Mouse (Mus musculus): ENCODE data around the gene Hist1h4h. TPM values are rescaled to one million over a fixed set of nuclear protein-coding genes. Genes with fewer than 3 reads are reported as not detected.
"Not testable (repeated sequence)": the region's sequence is repeated elsewhere in the genome, so short reads cannot be mapped to it uniquely, and the experiment has no call there.

Gene Hist1h4h
- polyA plus RNA-seq, 1 experiment from 2014 or later, result 7.9 TPM

DNA sequence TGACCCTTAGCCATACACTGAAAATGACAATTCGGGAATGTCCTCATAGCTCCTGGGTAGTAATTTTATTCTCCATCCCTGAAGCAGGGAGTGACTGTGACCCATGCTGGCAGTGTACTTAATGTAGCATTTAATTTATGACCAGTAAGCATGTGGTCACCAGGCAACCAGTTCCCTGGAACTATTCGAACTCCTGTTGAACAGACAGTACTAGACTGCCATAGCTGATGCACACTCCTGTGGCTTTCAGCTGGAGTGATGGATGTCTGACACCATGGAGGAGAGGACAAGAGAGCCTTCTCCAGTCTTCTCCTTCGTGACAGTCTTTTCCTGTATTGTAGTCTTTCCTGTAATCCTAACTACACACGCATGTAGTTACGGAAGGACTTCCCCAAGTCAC lies 1.8 kb upstream of the Hist1h4h start:
- peak overlapping the region; percentile 66; the same call in 1 of the 2 replicates for H3K4me2 ChIP-seq
- no peaks in the 10 kb centered on the region for H3K27me3 ChIP-seq
- no peaks in the 10 kb centered on the region for H3K9me3 ChIP-seq
- no peak overlapping the region for H3K9ac ChIP-seq
- no peak for ATAC-seq (ENCODE audit: insufficient number of reproducible peaks, insufficient read depth, low FRiP score, low TSS enrichment, low read depth)
- no peaks in the 10 kb centered on the region for H3K36me3 ChIP-seq
- H3K27ac ChIP-seq, result no peak overlapping the region
- no peak overlapping the region for H3K4me3 ChIP-seq
- WGBS, result 80% methylated on average over 5 of the region's 5 CpGs
- H3K4me1 ChIP-seq, result peaks cover 21% of the 10 kb centered on the region

DNA sequence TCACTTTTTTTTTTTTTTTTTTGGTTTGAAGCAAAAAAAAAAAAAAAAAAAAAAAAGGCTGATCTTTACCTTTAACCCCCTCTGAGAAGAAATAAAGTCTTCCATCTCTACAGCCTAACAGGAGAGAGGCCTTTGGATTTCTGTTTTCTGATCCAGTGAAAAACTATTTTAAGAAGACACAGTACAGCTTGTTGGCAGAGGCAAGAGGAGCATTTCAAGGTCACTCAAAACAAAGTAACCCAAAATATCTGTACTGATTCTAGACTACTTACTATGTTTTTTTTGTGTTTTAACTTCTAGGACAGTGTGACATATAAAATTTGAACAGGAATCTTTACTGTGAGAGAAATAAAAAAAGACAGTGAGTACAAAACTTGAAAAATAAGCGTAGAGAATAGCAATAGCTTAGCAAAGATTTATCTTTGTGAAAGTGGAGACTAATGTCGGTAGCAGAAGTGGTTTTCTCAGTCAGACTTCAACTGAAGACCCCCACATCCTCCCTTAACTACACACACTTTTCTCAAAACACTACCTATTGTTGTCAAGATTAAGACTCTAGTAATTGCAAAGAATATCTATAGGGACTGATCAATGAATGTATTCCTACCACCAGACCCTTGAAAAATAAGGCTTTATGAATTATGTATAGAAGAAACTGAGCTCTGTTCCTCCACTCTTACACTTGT lies 1.2 kb upstream of the Hist1h4h start:
- H3K4me3 ChIP-seq, result peak overlapping the region; percentile 54
- H3K4me1 ChIP-seq, result peaks cover 25% of the 10 kb centered on the region
- H3K36me3 ChIP-seq, result no peaks in the 10 kb centered on the region
- peak overlapping the region; percentile 84 for H3K9ac ChIP-seq
- no peaks in the 10 kb centered on the region for H3K9me3 ChIP-seq
- no peaks in the 10 kb centered on the region for H3K27me3 ChIP-seq
- 27% methylated on average over 2 of the region's 2 CpGs for WGBS
- peak overlapping the region; percentile 97 for H3K27ac ChIP-seq
- H3K4me2 ChIP-seq, result peak overlapping the region; percentile 66
- no peak for ATAC-seq (ENCODE audit: insufficient number of reproducible peaks, insufficient read depth, low FRiP score, low TSS enrichment, low read depth)

DNA sequence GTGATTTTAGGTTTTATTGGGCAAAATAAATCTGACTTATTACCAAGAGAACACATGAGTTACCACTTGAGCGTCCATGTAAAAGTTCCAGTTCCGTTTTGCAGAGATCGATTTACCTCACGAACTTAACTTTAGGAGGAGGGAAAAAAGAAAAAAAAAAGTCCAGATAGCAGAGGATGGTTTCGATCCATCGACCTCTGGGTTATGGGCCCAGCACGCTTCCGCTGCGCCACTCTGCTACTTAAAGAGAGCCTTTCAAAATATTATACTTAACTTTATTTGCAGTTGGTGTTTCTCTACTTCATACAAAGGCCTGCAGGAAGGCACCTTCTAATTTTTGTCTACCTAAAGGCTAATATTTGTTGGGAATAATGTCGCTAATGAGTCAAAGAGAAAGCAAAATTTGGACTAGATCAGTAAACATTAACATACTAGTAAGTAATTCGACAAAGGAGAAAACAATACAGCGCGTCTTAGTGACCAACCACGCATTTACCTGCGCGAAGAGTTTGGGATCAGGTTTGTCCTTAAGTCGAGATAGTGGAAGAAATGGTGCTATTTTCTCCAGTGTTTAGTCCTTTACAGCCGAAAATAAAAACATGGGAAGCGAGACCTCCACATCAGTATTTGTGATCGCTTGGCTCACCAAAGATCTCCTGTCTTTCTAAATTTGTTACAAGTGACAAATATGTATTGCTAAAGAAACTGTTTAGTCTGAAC lies 509 bp upstream of the Hist1h4h start:
- Histone ChIP-seq H3K27ac (peak overlapping the region; percentile 97), H3K9me3 (no peaks in the 10 kb centered on the region), H3K4me2 (peak overlapping the region; percentile 66), H3K36me3 (no peaks in the 10 kb centered on the region), H3K27me3 (no peaks in the 10 kb centered on the region), H3K4me1 (peaks cover 24% of the 10 kb centered on the region), H3K9ac (peak overlapping the region; percentile 84), H3K4me3 (peak overlapping the region; percentile 54)
- ATAC-seq (ENCODE audit: insufficient number of reproducible peaks, insufficient read depth, low FRiP score, low TSS enrichment, low read depth), result no peak
- WGBS, result under 1% methylated on average over 20 of the region's 20 CpGs

DNA sequence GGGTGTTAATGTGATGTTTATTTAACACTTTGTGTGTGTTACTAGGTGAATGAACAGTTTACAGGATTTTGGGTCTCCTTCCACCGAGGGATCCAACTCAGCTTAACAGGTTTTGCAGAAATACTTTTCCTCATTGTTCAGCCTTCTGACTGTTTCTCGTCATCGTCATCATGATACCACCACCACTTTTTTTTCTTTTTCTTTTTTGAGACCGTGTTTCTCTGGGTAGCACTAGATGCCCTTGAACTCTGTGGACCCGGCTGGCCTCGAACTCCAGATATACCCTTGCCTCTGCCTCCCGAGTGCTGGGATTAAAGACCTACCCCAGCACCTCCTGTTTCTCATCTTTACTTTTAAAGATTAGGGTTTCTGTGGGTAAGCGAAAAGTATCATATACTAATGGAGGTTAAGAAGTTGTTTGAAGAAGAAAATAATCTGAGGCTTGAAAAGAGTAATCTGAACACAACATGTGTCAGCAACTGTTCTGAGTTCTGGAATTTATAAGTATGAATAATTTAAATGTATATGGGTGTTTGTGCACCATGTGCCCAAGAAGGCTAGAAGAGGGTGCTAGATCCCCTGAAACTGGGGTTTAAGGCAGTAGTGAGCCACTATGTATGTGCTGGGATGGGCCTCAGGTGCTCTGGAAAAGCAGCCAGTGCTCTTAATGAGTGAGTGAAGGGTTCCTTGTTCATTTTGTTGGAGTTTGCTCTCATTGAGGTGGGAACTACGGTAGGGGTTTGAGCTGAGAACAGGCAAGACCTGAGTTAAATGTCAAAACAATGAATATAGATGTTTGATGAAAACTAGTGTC lies 1.6 kb downstream of the Hist1h4h start:
- peak overlapping the region; percentile 84 for H3K9ac ChIP-seq
- no peaks in the 10 kb centered on the region for H3K27me3 ChIP-seq
- peak overlapping the region; percentile 54 for H3K4me3 ChIP-seq
- WGBS, result 19% methylated on average over 9 of the region's 9 CpGs
- peak overlapping the region; percentile 97 for H3K27ac ChIP-seq
- peaks cover 37% of the 10 kb centered on the region for H3K4me1 ChIP-seq
- H3K36me3 ChIP-seq, result no peaks in the 10 kb centered on the region
- peak overlapping the region; percentile 66 for H3K4me2 ChIP-seq
- no peaks in the 10 kb centered on the region for H3K9me3 ChIP-seq
- ATAC-seq (ENCODE audit: insufficient number of reproducible peaks, insufficient read depth, low FRiP score, low TSS enrichment, low read depth), result no peak

DNA sequence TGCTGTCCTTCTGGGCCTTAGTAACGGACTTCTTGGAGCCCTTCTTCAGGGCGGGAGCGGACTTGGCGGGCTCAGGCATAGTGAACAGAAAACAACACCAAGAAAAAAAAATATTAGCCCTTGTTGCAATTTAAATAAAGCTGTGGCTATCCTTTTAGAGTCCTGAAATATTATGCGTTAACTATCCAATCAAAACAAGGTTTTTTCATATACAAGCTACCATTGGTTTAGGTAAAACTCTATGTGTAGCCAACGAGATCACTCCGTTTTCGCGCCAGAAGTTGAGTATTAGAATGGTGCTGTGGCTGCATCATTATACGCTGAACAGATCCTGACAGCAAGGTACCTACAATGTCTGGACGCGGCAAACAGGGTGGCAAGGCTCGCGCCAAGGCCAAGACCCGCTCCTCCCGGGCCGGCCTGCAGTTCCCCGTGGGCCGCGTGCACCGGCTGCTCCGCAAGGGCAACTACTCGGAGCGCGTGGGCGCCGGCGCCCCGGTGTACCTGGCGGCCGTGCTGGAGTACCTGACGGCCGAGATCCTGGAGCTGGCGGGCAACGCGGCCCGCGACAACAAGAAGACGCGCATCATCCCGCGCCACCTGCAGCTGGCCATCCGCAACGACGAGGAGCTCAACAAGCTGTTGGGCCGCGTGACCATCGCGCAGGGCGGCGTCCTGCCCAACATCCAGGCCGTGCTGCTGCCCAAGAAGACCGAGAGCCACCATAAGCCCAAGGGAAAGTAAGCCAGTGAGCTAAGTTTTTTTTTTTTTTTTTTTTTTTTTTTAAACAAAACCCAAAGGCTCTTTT lies 2.9 kb downstream of the Hist1h4h start, which contains the start of gene Hist1h2af:
Hist1h2af (plus strand) TSS at position 347 of the 808 bp plus-strand sequence.
- peak within 1 kb of the TSS; percentile 84 for H3K9ac ChIP-seq
- not testable (repeated sequence) for H3K9me3 ChIP-seq, H3K36me3 ChIP-seq, H3K27me3 ChIP-seq
- peak within 1 kb of the TSS; percentile 54 for H3K4me3 ChIP-seq
- peak within 1 kb of the TSS; percentile 97 for H3K27ac ChIP-seq
- WGBS, result under 1% methylated on average over 28 of the region's 53 CpGs
- H3K4me1 ChIP-seq, result peaks cover 36% of the 10 kb centered on the region
- peak; percentile 43 for ATAC-seq (ENCODE audit: insufficient number of reproducible peaks, insufficient read depth, low FRiP score, low TSS enrichment, low read depth)
- peak within 1 kb of the TSS; percentile 66 for H3K4me2 ChIP-seq

DNA sequence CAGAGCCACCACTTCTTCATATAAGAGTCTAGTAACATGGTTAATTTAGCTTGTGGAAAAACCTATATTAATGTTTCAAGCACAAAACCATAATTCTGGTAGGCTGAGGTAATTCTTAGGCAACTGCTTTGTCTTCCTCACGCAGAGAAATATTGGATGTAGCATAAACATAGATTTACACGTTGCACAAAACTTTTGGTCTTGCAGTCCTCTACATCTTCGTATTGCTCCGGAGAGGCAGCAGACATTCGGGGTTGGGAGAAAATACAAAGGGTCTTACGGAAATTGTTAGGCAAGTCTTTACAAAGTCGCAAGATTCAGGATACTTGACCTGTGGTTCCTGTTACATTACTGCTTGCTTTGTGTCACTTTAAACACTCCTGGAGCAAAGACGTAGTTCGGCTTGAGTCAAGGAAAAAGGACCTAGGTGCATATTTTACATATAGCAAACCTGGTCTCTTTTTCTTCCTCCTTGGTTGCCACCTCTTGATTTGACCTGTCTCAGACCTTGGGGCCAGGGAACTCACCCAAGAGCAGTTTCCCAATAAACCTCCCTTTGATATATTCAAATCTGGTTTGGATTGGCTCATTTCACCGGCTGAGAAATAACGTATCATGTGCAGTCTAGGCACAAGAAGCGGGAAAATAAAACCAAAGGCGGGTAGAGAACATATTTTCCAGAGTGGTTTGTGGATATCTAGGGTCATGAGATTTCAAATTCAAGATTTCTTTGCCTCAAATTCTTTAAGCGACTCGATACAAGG lies 3.7 kb downstream of the Hist1h4h start:
- no peak for ATAC-seq (ENCODE audit: insufficient number of reproducible peaks, insufficient read depth, low FRiP score, low TSS enrichment, low read depth)
- H3K4me2 ChIP-seq, result peak overlapping the region; percentile 66
- no peaks in the 10 kb centered on the region for H3K36me3 ChIP-seq
- peak overlapping the region; percentile 97 for H3K27ac ChIP-seq
- H3K9ac ChIP-seq, result peak overlapping the region; percentile 75
- peaks cover 32% of the 10 kb centered on the region for H3K4me1 ChIP-seq
- peak overlapping the region; percentile 54 for H3K4me3 ChIP-seq
- WGBS, result under 1% methylated on average over 15 of the region's 15 CpGs
- no peaks in the 10 kb centered on the region for H3K9me3 ChIP-seq
- no peaks in the 10 kb centered on the region for H3K27me3 ChIP-seq

DNA sequence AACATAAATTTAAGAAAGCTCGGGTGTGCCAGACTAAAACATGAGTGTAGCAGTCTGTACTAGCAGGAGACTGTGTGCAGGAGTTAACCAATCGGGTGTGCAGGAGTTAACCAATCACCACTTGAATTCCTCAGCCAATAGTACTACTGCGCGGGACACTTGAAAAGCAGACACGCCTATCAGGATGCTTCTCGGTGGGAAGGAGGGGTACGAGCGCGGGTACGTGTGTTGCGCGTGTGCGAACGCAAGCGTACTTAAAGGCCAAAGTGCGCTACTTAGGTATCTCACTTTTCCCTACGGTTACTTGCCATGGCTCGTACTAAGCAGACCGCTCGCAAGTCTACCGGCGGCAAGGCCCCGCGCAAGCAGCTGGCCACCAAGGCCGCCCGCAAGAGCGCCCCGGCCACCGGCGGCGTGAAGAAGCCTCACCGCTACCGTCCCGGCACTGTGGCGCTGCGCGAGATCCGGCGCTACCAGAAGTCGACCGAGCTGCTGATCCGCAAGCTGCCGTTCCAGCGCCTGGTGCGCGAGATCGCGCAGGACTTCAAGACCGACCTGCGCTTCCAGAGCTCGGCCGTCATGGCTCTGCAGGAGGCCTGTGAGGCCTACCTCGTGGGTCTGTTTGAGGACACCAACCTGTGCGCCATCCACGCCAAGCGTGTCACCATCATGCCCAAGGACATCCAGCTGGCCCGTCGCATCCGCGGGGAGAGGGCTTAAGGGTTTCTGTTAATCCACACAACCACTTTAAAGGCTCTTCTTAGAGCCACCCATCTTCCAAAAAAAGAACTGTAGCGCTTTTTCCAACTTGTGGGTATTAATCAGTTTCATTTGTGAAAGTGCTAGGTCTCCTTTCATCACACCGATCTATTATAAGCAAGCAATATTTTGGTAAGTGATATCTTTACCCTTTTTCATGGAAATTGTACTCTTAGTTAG lies 4.6 kb downstream of the Hist1h4h start, which contains the start of gene Hist1h3g:
Hist1h3g (plus strand) TSS at position 286 of the 939 bp plus-strand sequence.
- peak within 1 kb of the TSS; percentile 66 for H3K4me2 ChIP-seq
- under 1% methylated on average over 34 of the region's 62 CpGs for WGBS

DNA sequence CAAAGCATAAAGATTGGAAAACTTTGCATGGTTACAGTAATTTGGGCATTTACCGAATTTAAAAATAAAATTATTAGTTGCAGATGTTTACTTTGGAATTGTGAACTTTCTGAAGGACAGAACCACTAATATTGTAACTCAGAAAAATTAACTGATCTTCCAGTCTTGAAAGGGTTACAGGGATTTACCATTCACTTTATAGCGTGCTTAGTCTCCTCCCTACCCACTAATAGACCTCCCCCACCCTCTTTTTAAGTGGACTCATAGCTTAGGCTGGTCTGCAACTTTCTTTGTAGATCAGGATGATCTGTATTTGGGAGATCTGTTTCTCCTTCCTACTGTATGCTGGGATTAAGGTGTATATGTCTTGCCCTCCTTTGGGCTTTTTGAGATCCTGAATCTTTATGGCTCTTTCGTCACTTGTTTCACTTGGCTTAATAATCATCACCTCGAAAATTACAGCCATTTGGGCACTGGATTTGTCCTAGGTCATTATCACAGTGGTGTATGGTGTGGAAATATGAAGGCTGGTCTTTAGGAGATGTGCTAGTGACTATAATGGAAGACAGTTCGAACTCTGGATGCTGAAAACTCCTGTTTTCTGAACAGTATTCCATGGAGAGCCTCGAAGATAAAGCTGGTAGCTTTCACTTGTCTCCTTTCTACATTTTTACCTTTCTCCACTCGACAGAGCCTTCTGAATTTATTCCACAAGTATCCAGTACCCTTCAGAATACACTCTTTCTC lies 5.4 kb downstream of the Hist1h4h start:
- peaks cover 32% of the 10 kb centered on the region for H3K4me1 ChIP-seq
- H3K27me3 ChIP-seq, result no peaks in the 10 kb centered on the region
- 16% methylated on average over 7 of the region's 7 CpGs for WGBS
- ATAC-seq (ENCODE audit: insufficient number of reproducible peaks, insufficient read depth, low FRiP score, low TSS enrichment, low read depth), result no peak
- peak overlapping the region; percentile 66 for H3K9ac ChIP-seq
- no peaks in the 10 kb centered on the region for H3K36me3 ChIP-seq
- H3K4me2 ChIP-seq, result peak overlapping the region; percentile 66
- peak overlapping the region; percentile 54 for H3K4me3 ChIP-seq
- no peaks in the 10 kb centered on the region for H3K9me3 ChIP-seq
- peak overlapping the region; percentile 97 for H3K27ac ChIP-seq

More for the DNA sequence above, 4.6 kb downstream of the Hist1h4h start, which contains the start of gene Hist1h3g:
- ATAC-seq (ENCODE audit: insufficient number of reproducible peaks, insufficient read depth, low FRiP score, low TSS enrichment, low read depth), result peak; percentile 90
- not testable (repeated sequence) for H3K27me3 ChIP-seq, H3K36me3 ChIP-seq, H3K9me3 ChIP-seq
- Histone ChIP-seq H3K4me1 (peaks cover 32% of the 10 kb centered on the region), H3K9ac (peak within 1 kb of the TSS; percentile 75), H3K27ac (peak within 1 kb of the TSS; percentile 97), H3K4me3 (peak within 1 kb of the TSS; percentile 54)

DNA sequence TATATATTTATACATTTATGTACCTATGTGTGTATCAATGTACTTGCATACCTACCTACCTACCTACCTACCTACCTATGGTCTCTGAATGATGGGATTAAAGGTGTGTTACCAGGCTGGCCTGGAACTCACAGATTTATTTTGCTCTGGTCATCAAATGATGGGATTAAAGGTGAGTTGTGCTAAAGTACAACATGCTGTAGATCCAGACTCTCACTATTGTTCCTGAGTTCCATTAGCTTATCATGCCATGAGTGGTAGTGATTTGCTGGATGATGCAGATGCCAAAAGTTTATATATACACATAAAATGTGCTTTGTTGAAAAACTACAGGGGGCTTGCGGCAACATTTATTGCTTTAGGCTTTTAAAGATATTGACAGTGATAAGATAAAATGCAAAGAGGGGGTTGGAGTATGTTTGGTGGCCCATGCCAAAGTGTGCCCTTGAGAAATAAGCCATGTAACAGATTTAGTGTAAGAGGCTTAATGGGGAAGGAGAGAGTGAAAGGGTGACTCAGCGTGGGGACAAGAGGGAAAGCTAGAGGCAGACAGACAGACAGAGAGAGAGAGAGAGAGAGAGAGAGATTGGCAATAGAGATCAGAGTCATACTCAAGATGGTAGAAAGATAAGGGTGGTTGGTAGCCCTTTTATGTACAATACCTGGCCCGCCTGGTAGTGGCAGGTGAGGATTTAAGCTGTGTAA lies 6.3 kb downstream of the Hist1h4h start:
- Histone ChIP-seq H3K4me3 (peak overlapping the region; percentile 54), H3K27me3 (no peaks in the 10 kb centered on the region), H3K4me2 (peak overlapping the region; percentile 66), H3K9me3 (no peaks in the 10 kb centered on the region), H3K27ac (peak overlapping the region; percentile 60), H3K36me3 (no peaks in the 10 kb centered on the region), H3K4me1 (peaks cover 30% of the 10 kb centered on the region), H3K9ac (peak overlapping the region; percentile 54; the same call in 1 of the 2 replicates)
- ATAC-seq (ENCODE audit: insufficient number of reproducible peaks, insufficient read depth, low FRiP score, low TSS enrichment, low read depth), result no peak
- WGBS, result 74% methylated on average over 3 of the region's 3 CpGs

Measured in embryonic facial prominence, embryonic 13.5 days (tissue).